Mouse (Mus musculus) E14TG2a.4 (cell line): Measurements from ENCODE around the gene Tspan33.
"Not testable (repeated sequence)": the region's sequence is repeated elsewhere in the genome, so short reads cannot be mapped to it uniquely, and the experiment has no call there.

Experiments used
- H3K27me3 ChIP-seq: 2 replicates; pipeline ENCODE4 v1.6.1; 2014; ENCODE audit warnings: low read length, control low read depth; ENCODE audit not compliant: insufficient read depth
- H3K36me3 ChIP-seq: 2 replicates; pipeline ENCODE4 v1.6.1; 2014; ENCODE audit warnings: low read length, control low read depth; ENCODE audit not compliant: insufficient read depth
- H3K4me1 ChIP-seq: replicated peaks from 2 replicates; pipeline ENCODE4 v1.6.1; 2014; ENCODE audit warnings: low read depth, low read length, control low read depth
- H3K4me3 ChIP-seq: replicated peaks from 2 replicates; pipeline ENCODE4 v1.5.1; 2014; ENCODE audit warnings: mild to moderate bottlenecking, low read length
- H3K9me3 ChIP-seq: 2 replicates; pipeline ENCODE4 v1.6.1; 2014; ENCODE audit warnings: low read length, control low read depth
- CTCF ChIP-seq: conservative IDR thresholded peaks from 2 replicates; pipeline ENCODE4 v1.5.1; 2014; ENCODE audit warnings: low read length
- NANOG ChIP-seq: IDR thresholded peaks from 2 replicates; pipeline ENCODE4 v1.6.1; 2014; ENCODE audit warnings: borderline replicate concordance, low read length, mixed read lengths
- POU5F1 ChIP-seq: IDR thresholded peaks from 2 replicates; pipeline ENCODE4 v1.6.1; 2014; ENCODE audit warnings: low read length, borderline replicate concordance

Tspan33 gene

DNA sequence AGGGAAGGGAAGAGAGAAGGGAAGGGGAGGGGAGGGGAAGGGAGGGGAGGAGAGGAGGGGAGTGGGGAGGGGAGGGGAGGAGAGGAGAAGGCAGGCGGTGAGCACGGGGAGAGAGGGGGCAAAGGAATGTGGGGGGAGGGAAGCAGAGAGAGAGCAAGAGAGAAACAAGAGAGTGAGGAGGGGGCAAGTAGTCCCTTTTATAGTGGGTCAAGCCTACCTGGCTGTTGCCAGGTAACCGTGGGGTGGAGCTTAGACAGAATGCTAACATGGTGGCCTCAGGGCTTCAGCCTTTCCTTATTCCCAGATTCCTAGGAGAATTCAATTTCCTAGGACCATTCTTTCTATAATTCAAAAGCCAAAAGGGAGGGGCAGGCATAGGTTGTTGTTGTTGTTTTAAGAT, 22.3 kb upstream of the Tspan33 start:
- peaks cover 36% of the 10 kb centered on the region for H3K4me1 ChIP-seq
- no peak overlapping the region for H3K4me3 ChIP-seq
- TF ChIP-seq NANOG (no peak), POU5F1 (no peak), CTCF (no peak)
- H3K36me3 ChIP-seq: no peaks in the 10 kb centered on the region
- H3K9me3 ChIP-seq: no peaks in the 10 kb centered on the region
- H3K27me3 ChIP-seq: no peaks in the 10 kb centered on the region

GRCm38 (mm10) chr6:29672563-29673411, 21.2 kb upstream of the Tspan33 start:
- TF ChIP-seq NANOG (no peak), POU5F1 (no peak), CTCF (no peak)
- H3K27me3 ChIP-seq: no peaks in the 10 kb centered on the region
- no peaks in the 10 kb centered on the region for H3K36me3 ChIP-seq

GRCm38 (mm10) chr6:29673739-29674138, 20.3 kb upstream of the Tspan33 start:
- Histone ChIP-seq H3K27me3 (no peaks in the 10 kb centered on the region), H3K4me1 (peaks cover 30% of the 10 kb centered on the region), H3K36me3 (no peaks in the 10 kb centered on the region), H3K4me3 (no peak overlapping the region), H3K9me3 (no peaks in the 10 kb centered on the region)
- TF ChIP-seq CTCF: no peak
- TF ChIP-seq POU5F1: no peak
- TF ChIP-seq NANOG: no peak

More at GRCm38 (mm10) chr6:29672563-29673411, 21.2 kb upstream of the Tspan33 start:
- H3K9me3 ChIP-seq: no peaks in the 10 kb centered on the region
- H3K4me1 ChIP-seq: peaks cover 30% of the 10 kb centered on the region
- no peak overlapping the region for H3K4me3 ChIP-seq

- not testable (repeated sequence) for H3K4me1 ChIP-seq, H3K27me3 ChIP-seq, H3K36me3 ChIP-seq, H3K9me3 ChIP-seq, H3K4me3 ChIP-seq
Observed at GRCm38 (mm10) chr6:29679947-29680550, 14.0 kb upstream of the Tspan33 start.

DNA sequence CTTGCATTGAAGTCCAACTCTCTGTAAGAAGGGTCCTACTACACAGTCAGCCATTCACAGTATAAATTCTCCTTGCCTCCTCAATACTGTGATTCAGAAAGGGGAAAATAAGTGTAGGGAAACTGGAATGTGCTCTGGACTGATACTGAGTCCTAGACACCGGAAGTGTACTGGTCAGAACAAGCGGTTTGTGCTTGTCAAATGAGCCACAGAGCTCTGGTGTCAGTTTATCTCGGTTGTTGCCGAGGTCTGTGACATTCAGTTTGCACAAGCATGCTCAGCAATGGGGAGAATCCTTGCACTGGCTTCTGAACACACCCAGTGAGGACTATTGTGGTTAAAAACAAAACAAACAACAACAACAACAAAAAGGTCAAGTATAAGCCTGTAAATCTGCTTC, 12.2 kb upstream of the Tspan33 start:
- no peak for TF ChIP-seq NANOG
- no peak for TF ChIP-seq POU5F1
- no peak for TF ChIP-seq CTCF
- H3K4me1 ChIP-seq: 0 out of 2 replicates have a peak, but pooled peaks cover 3% of the 10 kb centered on the region

DNA sequence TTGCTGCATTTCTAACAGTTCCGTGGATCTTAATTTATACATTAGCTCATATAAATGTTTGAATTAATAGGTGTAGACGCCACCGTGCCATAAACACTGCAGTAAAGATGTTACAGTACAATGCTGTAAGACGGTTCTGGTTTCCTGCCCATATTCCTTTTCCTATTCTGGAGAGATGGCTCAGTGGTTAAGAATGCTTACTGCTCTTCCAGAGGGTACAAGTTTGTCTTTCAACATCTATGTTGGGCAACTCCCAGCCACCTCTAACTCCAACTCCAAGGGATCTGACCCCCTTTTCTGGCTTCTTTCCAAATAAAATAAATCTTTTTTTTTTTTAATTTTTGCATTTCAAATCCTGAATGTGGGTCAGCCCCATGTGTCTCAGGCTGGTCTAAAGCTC, 9.3 kb upstream of the Tspan33 start:
- Histone ChIP-seq H3K36me3 (no peaks in the 10 kb centered on the region), H3K9me3 (peaks cover 1% of the 10 kb centered on the region; the same call in 1 of the 2 replicates), H3K27me3 (no peaks in the 10 kb centered on the region), H3K4me1 (0 out of 2 replicates have a peak, but pooled peaks cover 3% of the 10 kb centered on the region), H3K4me3 (no peak overlapping the region)
- TF ChIP-seq CTCF (no peak), POU5F1 (no peak), NANOG (no peak)

More for the DNA sequence above, 12.2 kb upstream of the Tspan33 start:
- Histone ChIP-seq H3K27me3 (no peaks in the 10 kb centered on the region), H3K36me3 (no peaks in the 10 kb centered on the region), H3K9me3 (peaks cover 2% of the 10 kb centered on the region; the same call in 1 of the 2 replicates), H3K4me3 (no peak overlapping the region)

DNA sequence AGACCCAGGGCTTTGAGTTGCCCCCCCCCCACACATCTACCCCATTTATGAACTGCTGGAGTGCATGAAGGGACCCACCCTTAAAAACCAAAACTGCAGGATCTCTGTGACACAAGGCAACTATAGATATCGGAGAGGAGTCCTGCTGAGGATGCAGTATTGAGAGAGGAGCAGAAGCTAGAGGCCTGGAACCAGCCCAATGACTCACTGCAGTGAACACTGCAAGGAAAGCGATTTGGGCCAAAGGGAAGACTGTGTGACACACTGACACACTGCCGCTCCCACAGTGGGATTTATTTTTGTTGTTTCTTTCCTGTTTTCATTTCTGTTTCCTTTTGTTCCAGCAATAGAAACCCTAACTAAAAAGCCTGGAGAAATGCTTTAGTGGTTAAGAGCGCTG, 8.1 kb upstream of the Tspan33 start:
- Histone ChIP-seq H3K9me3 (no peaks in the 10 kb centered on the region), H3K36me3 (no peaks in the 10 kb centered on the region), H3K27me3 (no peaks in the 10 kb centered on the region), H3K4me1 (0 out of 2 replicates have a peak, but pooled peaks cover 3% of the 10 kb centered on the region), H3K4me3 (no peak overlapping the region)
- TF ChIP-seq NANOG (no peak), CTCF (no peak), POU5F1 (no peak)

DNA sequence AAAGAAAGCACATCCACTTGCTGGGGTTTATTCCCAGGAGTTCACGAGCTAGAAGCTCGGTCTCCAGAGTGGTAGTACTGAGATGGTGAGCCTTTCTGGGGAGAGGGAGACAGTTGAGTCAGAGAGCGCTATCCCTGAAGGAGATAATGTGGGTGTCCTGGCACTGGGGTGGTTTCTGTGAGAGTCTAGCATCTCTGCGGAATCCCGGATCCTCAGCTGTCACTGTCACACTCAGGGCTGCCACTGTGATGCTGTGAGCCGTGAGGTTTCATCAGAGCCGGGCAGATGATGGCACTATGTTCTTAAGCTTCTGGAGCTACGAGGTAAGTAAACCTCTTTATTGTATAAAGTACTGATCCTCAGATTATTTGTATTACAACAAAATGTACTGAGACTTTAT, 4.6 kb upstream of the Tspan33 start:
- Histone ChIP-seq H3K27me3 (peaks cover 25% of the 10 kb centered on the region), H3K9me3 (no peaks in the 10 kb centered on the region), H3K4me3 (no peak overlapping the region), H3K36me3 (no peaks in the 10 kb centered on the region), H3K4me1 (peaks cover 7% of the 10 kb centered on the region)
- no peak for TF ChIP-seq POU5F1
- TF ChIP-seq NANOG: no peak
- no peak for TF ChIP-seq CTCF
